Mouse (Mus musculus): Measurements from ENCODE around the gene Ropn1l. TPM values are rescaled to one million over a fixed set of nuclear protein-coding genes. Genes with fewer than 3 reads are reported as not detected.
A peak's percentile ranks its signal among the peaks of the same experiment; 100 is the strongest.

Gene Ropn1l
- total and polyA plus RNA-seq, 2 experiments from 2014 or later, result 1.2 to 3.1 TPM

GRCm38 (mm10) chr15:31447121-31447520 lies 6.4 kb downstream of the Ropn1l start:
- Histone ChIP-seq H3K27ac (ENCODE audit: low read depth, low read length) (no peak overlapping the region), H3K9ac (no peak overlapping the region), H3K4me3 (ENCODE audit: low read depth, low read length) (no peak overlapping the region), H3K4me2 (ENCODE audit: low read depth) (no peak overlapping the region), H3K4me1 (ENCODE audit: insufficient read depth) (no peaks in the 10 kb centered on the region), H3K27me3 (ENCODE audit: insufficient read depth, low read length) (no peaks in the 10 kb centered on the region), H3K36me3 (ENCODE audit: insufficient read depth) (no peaks in the 10 kb centered on the region), H3K9me3 (ENCODE audit: low read length) (no peaks in the 10 kb centered on the region)
- DNase-seq, result peak; percentile 84
- peak; percentile 89 for TF ChIP-seq CTCF (IDR thresholded peaks at IDR 0.05; ENCODE audit: low read depth)
- peak; percentile 82 for ATAC-seq
- 49% methylated on average over 7 of the region's 7 CpGs for WGBS

- no peaks in the 10 kb centered on the region for H3K9me3 ChIP-seq (ENCODE audit: low read length)
- 72% methylated on average over 4 of the region's 4 CpGs for WGBS
- no peak overlapping the region for H3K27ac ChIP-seq (ENCODE audit: low read depth, low read length)
- no peak overlapping the region for H3K4me3 ChIP-seq (ENCODE audit: low read depth, low read length)
- no peak overlapping the region for H3K9ac ChIP-seq
- H3K36me3 ChIP-seq (ENCODE audit: insufficient read depth), result no peaks in the 10 kb centered on the region
- no peaks in the 10 kb centered on the region for H3K27me3 ChIP-seq (ENCODE audit: insufficient read depth, low read length)
- no peaks in the 10 kb centered on the region for H3K4me1 ChIP-seq (ENCODE audit: insufficient read depth)
- DNase-seq, result no peak
- H3K4me2 ChIP-seq (ENCODE audit: low read depth), result no peak overlapping the region
- ATAC-seq, result peak; percentile 58
- TF ChIP-seq CTCF (IDR thresholded peaks at IDR 0.05; ENCODE audit: low read depth), result no peak
Observed at GRCm38 (mm10) chr15:31442698-31443097, 10.8 kb downstream of the Ropn1l start.

- no peaks in the 10 kb centered on the region for H3K36me3 ChIP-seq (ENCODE audit: insufficient read depth)
- H3K9ac ChIP-seq, result no peak overlapping the region
- ATAC-seq (no peak), DNase-seq (no peak)
- WGBS, result 78% methylated on average over 6 of the region's 6 CpGs
- H3K27me3 ChIP-seq (ENCODE audit: insufficient read depth, low read length), result no peaks in the 10 kb centered on the region
- no peak overlapping the region for H3K4me2 ChIP-seq (ENCODE audit: low read depth)
- no peak overlapping the region for H3K27ac ChIP-seq (ENCODE audit: low read depth, low read length)
- no peaks in the 10 kb centered on the region for H3K9me3 ChIP-seq (ENCODE audit: low read length)
- H3K4me3 ChIP-seq (ENCODE audit: low read depth, low read length), result no peak overlapping the region
- no peaks in the 10 kb centered on the region for H3K4me1 ChIP-seq (ENCODE audit: insufficient read depth)
- TF ChIP-seq CTCF (IDR thresholded peaks at IDR 0.05; ENCODE audit: low read depth), result no peak
Observed at GRCm38 (mm10) chr15:31441996-31442395, 11.5 kb downstream of the Ropn1l start.

GRCm38 (mm10) chr15:31436811-31437210 lies 16.7 kb downstream of the Ropn1l start:
- Histone ChIP-seq H3K4me3 (ENCODE audit: low read depth, low read length) (no peak overlapping the region), H3K4me1 (ENCODE audit: insufficient read depth) (no peaks in the 10 kb centered on the region), H3K9me3 (ENCODE audit: low read length) (no peaks in the 10 kb centered on the region), H3K27ac (ENCODE audit: low read depth, low read length) (no peak overlapping the region), H3K9ac (no peak overlapping the region), H3K27me3 (ENCODE audit: insufficient read depth, low read length) (no peaks in the 10 kb centered on the region), H3K4me2 (ENCODE audit: low read depth) (no peak overlapping the region), H3K36me3 (ENCODE audit: insufficient read depth) (no peaks in the 10 kb centered on the region)
- DNase-seq (no peak), ATAC-seq (no peak)
- no peak for TF ChIP-seq CTCF (IDR thresholded peaks at IDR 0.05; ENCODE audit: low read depth)
- WGBS, result 80% methylated on average over 2 of the region's 2 CpGs

GRCm38 (mm10) chr15:31436083-31436482 lies 17.5 kb downstream of the Ropn1l start:
- no peak overlapping the region for H3K4me3 ChIP-seq (ENCODE audit: low read depth, low read length)
- no peak overlapping the region for H3K4me2 ChIP-seq (ENCODE audit: low read depth)
- ATAC-seq (no peak), DNase-seq (no peak)
- H3K4me1 ChIP-seq (ENCODE audit: insufficient read depth), result no peaks in the 10 kb centered on the region
- H3K36me3 ChIP-seq (ENCODE audit: insufficient read depth), result no peaks in the 10 kb centered on the region
- H3K9me3 ChIP-seq (ENCODE audit: low read length), result no peaks in the 10 kb centered on the region
- no peak for TF ChIP-seq CTCF (IDR thresholded peaks at IDR 0.05; ENCODE audit: low read depth)
- H3K27ac ChIP-seq (ENCODE audit: low read depth, low read length), result no peak overlapping the region
- H3K27me3 ChIP-seq (ENCODE audit: insufficient read depth, low read length), result no peaks in the 10 kb centered on the region
- WGBS, result 30% methylated on average over 1 of the region's 1 CpGs
- no peak overlapping the region for H3K9ac ChIP-seq

- Histone ChIP-seq H3K9me3 (ENCODE audit: low read length) (no peaks in the 10 kb centered on the region), H3K4me2 (ENCODE audit: low read depth) (no peak overlapping the region), H3K4me1 (ENCODE audit: insufficient read depth) (no peaks in the 10 kb centered on the region; the same call in 1 of the 2 replicates), H3K4me3 (ENCODE audit: low read depth, low read length) (no peak overlapping the region), H3K27me3 (ENCODE audit: insufficient read depth, low read length) (no peaks in the 10 kb centered on the region), H3K27ac (ENCODE audit: low read depth, low read length) (no peak overlapping the region), H3K36me3 (ENCODE audit: insufficient read depth) (no peaks in the 10 kb centered on the region), H3K9ac (no peak overlapping the region)
- DNase-seq (no peak), ATAC-seq (no peak)
- TF ChIP-seq CTCF (IDR thresholded peaks at IDR 0.05; ENCODE audit: low read depth), result no peak
- 81% methylated on average over 7 of the region's 7 CpGs for WGBS
Observed at GRCm38 (mm10) chr15:31433768-31434167, 19.8 kb downstream of the Ropn1l start.

- no peak for ATAC-seq
- no peaks in the 10 kb centered on the region; the same call in 1 of the 2 replicates for H3K4me1 ChIP-seq (ENCODE audit: insufficient read depth)
- H3K4me2 ChIP-seq (ENCODE audit: low read depth), result no peak overlapping the region
- no peaks in the 10 kb centered on the region for H3K27me3 ChIP-seq (ENCODE audit: insufficient read depth, low read length)
- TF ChIP-seq CTCF (IDR thresholded peaks at IDR 0.05; ENCODE audit: low read depth), result no peak
- no peaks in the 10 kb centered on the region for H3K9me3 ChIP-seq (ENCODE audit: low read length)
- no peak overlapping the region for H3K4me3 ChIP-seq (ENCODE audit: low read depth, low read length)
- no peaks in the 10 kb centered on the region for H3K36me3 ChIP-seq (ENCODE audit: insufficient read depth)
- H3K27ac ChIP-seq (ENCODE audit: low read depth, low read length), result no peak overlapping the region
- 91% methylated on average over 8 of the region's 8 CpGs for WGBS
- DNase-seq, result no peak
- no peak overlapping the region for H3K9ac ChIP-seq
Observed at GRCm38 (mm10) chr15:31431847-31432246, 21.7 kb downstream of the Ropn1l start.

- Histone ChIP-seq H3K9me3 (ENCODE audit: low read length) (no peaks in the 10 kb centered on the region), H3K36me3 (ENCODE audit: insufficient read depth) (no peaks in the 10 kb centered on the region), H3K4me3 (ENCODE audit: low read depth, low read length) (no peak overlapping the region), H3K9ac (no peak overlapping the region), H3K27ac (ENCODE audit: low read depth, low read length) (no peak overlapping the region), H3K4me2 (ENCODE audit: low read depth) (no peak overlapping the region), H3K4me1 (ENCODE audit: insufficient read depth) (no peaks in the 10 kb centered on the region; the same call in 1 of the 2 replicates), H3K27me3 (ENCODE audit: insufficient read depth, low read length) (no peaks in the 10 kb centered on the region)
- no peak for DNase-seq
- no peak for TF ChIP-seq CTCF (IDR thresholded peaks at IDR 0.05; ENCODE audit: low read depth)
- ATAC-seq, result no peak
- 51% methylated on average over 2 of the region's 2 CpGs for WGBS
Observed at GRCm38 (mm10) chr15:31430014-31430413, 23.5 kb downstream of the Ropn1l start.
